Mouse (Mus musculus) heart, postnatal 10 days (tissue): ENCODE measurements at regions not wholly inside any gene's neighbourhood (a gene's known extent, or its start where the extent isn't known, plus 50 kb on each side); places are given as distances from the start of the nearest gene placed in this dataset.

Experiments used
- DNase-seq, 2 experiments: peaks; one replicate each; pipeline ENCODE4 v3.0.0; 2021
- intact Hi-C: fragments of 180-260 bp; cut with DNase I; formaldehyde crosslinking; loops from one replicate; pipeline ENCODE4 v1.15.1; 2025

DNA sequence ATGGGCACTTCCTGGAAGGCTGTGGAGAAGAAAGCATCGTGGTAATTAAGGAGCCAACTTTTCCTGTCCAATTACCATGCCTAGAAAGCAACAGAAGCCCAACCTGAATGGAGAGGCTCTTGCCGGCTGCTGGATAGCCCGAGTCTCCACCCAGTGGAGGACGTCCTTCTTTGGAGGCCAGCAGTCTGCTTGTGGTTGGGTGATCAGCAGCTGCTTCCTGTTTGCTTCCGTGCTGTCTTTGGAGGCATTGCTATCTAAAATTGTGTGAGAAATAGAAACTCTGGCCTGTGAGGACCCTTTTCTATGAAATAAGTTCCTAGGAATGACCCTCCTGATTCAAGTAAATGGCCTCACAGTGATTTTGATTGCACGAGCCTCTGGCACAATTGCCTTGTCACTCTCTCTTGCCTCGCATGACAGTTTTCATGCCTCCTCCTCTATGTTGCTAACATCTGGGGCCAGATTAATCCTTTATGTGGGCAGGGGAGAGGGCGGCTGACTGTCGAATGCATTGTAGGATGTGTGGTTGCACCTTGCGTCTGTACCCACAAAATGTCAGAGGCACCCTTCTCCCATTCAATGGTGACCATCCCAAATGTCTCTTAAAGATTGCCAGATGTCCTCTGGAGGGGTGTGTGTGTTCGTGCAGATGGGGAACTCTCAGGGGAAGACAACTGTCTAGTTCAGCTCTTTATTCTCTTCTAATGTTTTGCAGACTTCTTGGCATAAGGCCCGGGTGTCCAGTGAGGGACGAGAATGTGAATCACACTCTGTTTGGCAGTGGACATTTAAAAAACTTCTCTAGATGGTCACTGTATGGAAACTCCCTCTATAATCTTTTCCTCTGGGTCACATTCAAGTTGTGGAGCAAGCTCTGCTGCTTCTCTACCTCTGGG lies 374.6 kb downstream of the Gm49356 start:
- DNase-seq: peak; percentile 83 to 84
- intact Hi-C loops: no loop called here
